Mouse (Mus musculus): ENCODE measurements around the gene Arnt2.

GRCm38 (mm10) chr7:84279231-84279630 lies 130.7 kb downstream of the Arnt2 start:
- TF ChIP-seq CTCF (IDR thresholded peaks at IDR 0.05; ENCODE audit: borderline replicate concordance, insufficient read depth, low read depth, low read length) (no peak), POLR2A (IDR thresholded peaks at IDR 0.05; ENCODE audit: borderline replicate concordance, insufficient read depth, low read length) (no peak)
